Mouse (Mus musculus) liver, postnatal 0 days (tissue): Measurements from ENCODE around the gene Hmg20a.

ENCODE experiments used
- CTCF ChIP-seq: sonication (generic); IDR thresholded peaks from 2 replicates; pipeline ENCODE4 v1.5.1; 2016; ENCODE audit warnings: antibody characterized with exemption, low read depth
- EP300 ChIP-seq: IDR thresholded peaks from 2 replicates; pipeline ENCODE4 v1.6.1; 2016; ENCODE audit warnings: antibody characterized with exemption, low read depth, mild to moderate bottlenecking

DNA sequence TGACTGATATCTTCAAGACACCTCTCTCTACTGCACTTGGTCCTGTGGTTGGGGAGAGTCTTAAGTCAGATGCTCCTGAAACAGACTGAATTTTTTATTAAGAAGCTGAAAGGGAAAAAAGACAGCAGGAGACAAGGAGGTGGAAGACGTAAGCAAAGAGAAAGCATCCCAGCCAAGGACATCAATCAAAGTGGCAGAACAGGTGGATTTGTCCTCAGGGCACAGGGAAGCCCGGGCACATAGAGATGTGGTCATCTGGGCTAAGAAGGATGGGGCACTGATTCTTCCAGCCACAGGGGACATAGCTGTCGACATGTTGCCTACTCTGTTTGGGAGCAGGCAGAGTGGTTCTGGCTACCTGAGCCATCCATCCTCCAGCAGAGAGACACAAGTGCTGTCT, 97.8 kb downstream of the Hmg20a start:
- TF ChIP-seq CTCF = no peak
- no peak for TF ChIP-seq EP300
